In genomic region chr10:49256247-49256939, GRCm38 (mm10) we compare ENCODE assay signal across 12 mouse cellular contexts.
A peak's percentile ranks its signal among the peaks of the same experiment; 100 is the strongest.
DNase-seq lines count a peak whose midpoint lies in the region; ATAC-seq and TF ChIP-seq lines count a peak whose summit lies in the region.
"Had no signal": no experiment of that assay in that cellular context is flagged by ENCODE, and none has a peak within 500 bp of the region (broad histone marks: within the 10 kb centered on the region; RNA-seq: fewer than 3 reads in every experiment).

No protein-coding gene starts in this region.

- H3K4me2 ChIP-seq in limb, embryonic 14.5 days (replicated peaks; ENCODE audit: low read depth, low read length, severe bottlenecking) = no peak overlapping the region
- H3K4me2 ChIP-seq in forebrain, embryonic 11.5 days (ENCODE audit: low read depth, low read length, severe bottlenecking) = peak overlapping the region; percentile 18; the same call in 1 of the 2 replicates
- H3K4me2 ChIP-seq: lung, embryonic 14.5 days had no signal

- H3K9ac ChIP-seq in limb, embryonic 14.5 days (ENCODE audit: low read depth, low read length, severe bottlenecking) = no peak overlapping the region
- H3K9ac ChIP-seq in forebrain, embryonic 11.5 days (ENCODE audit: low read length) = 0 out of 2 replicates have a peak overlapping the region, but pooled peaks have one; percentile 27
- H3K9ac ChIP-seq: lung, embryonic 14.5 days had no signal

- WGBS in limb, embryonic 14.5 days = 22% methylated on average over 2 of the region's 2 CpGs
- 42% methylated on average over 2 of the region's 2 CpGs for WGBS in limb, embryonic 10.5 days
- 4% methylated on average over 2 of the region's 2 CpGs for WGBS in forebrain, embryonic 11.5 days
- WGBS in midbrain, embryonic 10.5 days = 7% methylated on average over 2 of the region's 2 CpGs

- TF ChIP-seq CTCF in gastrocnemius, adult 2 months (IDR thresholded peaks at IDR 0.05) = no peak

- no peak for TF ChIP-seq POLR2A in limb, embryonic 14.5 days (IDR thresholded peaks at IDR 0.05; ENCODE audit: borderline replicate concordance, extremely low read depth, insufficient read depth, insufficient read length)

- no peaks in the 10 kb centered on the region for H3K9me3 ChIP-seq in limb, embryonic 14.5 days (ENCODE audit: control insufficient read depth, low read length)
- H3K9me3 ChIP-seq in limb, embryonic 10.5 days (replicated peaks) = no peaks in the 10 kb centered on the region
- H3K9me3 ChIP-seq in forebrain, embryonic 11.5 days (ENCODE audit: control insufficient read depth, low read length) = no peaks in the 10 kb centered on the region
- H3K9me3 ChIP-seq in midbrain, embryonic 10.5 days (replicated peaks) = no peaks in the 10 kb centered on the region

- no peaks in the 10 kb centered on the region for H3K36me3 ChIP-seq in limb, embryonic 14.5 days (ENCODE audit: control insufficient read depth, insufficient read depth, low read length)
- no peaks in the 10 kb centered on the region for H3K36me3 ChIP-seq in limb, embryonic 10.5 days
- H3K36me3 ChIP-seq in forebrain, embryonic 11.5 days (ENCODE audit: control insufficient read depth, insufficient read depth, low read length) = no peaks in the 10 kb centered on the region
- no peaks in the 10 kb centered on the region for H3K36me3 ChIP-seq in midbrain, embryonic 10.5 days

- H3K4me3 ChIP-seq in limb, embryonic 14.5 days (replicated peaks; ENCODE audit: low read length) = no peak overlapping the region
- H3K4me3 ChIP-seq in limb, embryonic 10.5 days = no peak overlapping the region
- H3K4me3 ChIP-seq in forebrain, embryonic 11.5 days (ENCODE audit: low read depth, low read length) = no peak overlapping the region
- H3K4me3 ChIP-seq in midbrain, embryonic 10.5 days = peak overlapping the region; percentile 21
- no peak overlapping the region for H3K4me3 ChIP-seq in gastrocnemius, adult 2 months

- intact Hi-C loops in gastrocnemius, adult 2 months (cut with DNase I) = no loop called here

- H3K4me1 ChIP-seq in limb, embryonic 14.5 days (ENCODE audit: control insufficient read depth, insufficient read depth, low read length) = no peaks in the 10 kb centered on the region
- no peaks in the 10 kb centered on the region for H3K4me1 ChIP-seq in limb, embryonic 10.5 days
- 0 out of 2 replicates have a peak, but pooled peaks cover 2% of the 10 kb centered on the region for H3K4me1 ChIP-seq in forebrain, embryonic 11.5 days (replicated peaks; ENCODE audit: control insufficient read depth, insufficient read depth, low read length)
- H3K4me1 ChIP-seq in midbrain, embryonic 10.5 days = peaks cover 17% of the 10 kb centered on the region

- no peak overlapping the region for H3K27ac ChIP-seq in limb, embryonic 14.5 days (replicated peaks; ENCODE audit: low read depth, low read length)
- no peak overlapping the region for H3K27ac ChIP-seq in limb, embryonic 10.5 days
- peak overlapping the region; percentile 95 for H3K27ac ChIP-seq in forebrain, embryonic 11.5 days (ENCODE audit: low read depth, low read length)
- H3K27ac ChIP-seq in midbrain, embryonic 10.5 days (replicated peaks) = peak overlapping the region; percentile 81
- no peak overlapping the region for H3K27ac ChIP-seq in gastrocnemius, adult 2 months

- peak; percentile 3 for DNase-seq in limb, embryonic 14.5 days (ENCODE audit: low spot score)
- no peak for DNase-seq in limb, embryonic 10.5 days (ENCODE audit: low spot score)
- DNase-seq in forebrain, embryonic 11.5 days (ENCODE audit: low spot score) = peak; percentile 49
- DNase-seq in midbrain, embryonic 10.5 days (ENCODE audit: low spot score) = peak; percentile 34
- no peak for DNase-seq in gastrocnemius, adult 2 months
- no peak for DNase-seq in ovary, postnatal 10 days (ENCODE audit: low spot score)
- no peak for DNase-seq in cerebellum, adult 8-10 months
- no peak for DNase-seq in natural killer cell, adult 2 months (ENCODE audit: low spot score in 2 of 2)
- DNase-seq: cerebellum, adult 9-11 months; layer of hippocampus, postnatal 36 days; lung, embryonic 14.5 days had no signal

- peak; percentile 15; the same call in 1 of the 2 replicates for ATAC-seq in limb, embryonic 14.5 days (ENCODE audit: low FRiP score, low read depth)
- ATAC-seq in forebrain, embryonic 11.5 days (replicated peaks; ENCODE audit: low FRiP score) = peak; percentile 96
- ATAC-seq: intestine, postnatal 0 days had no signal

- H3K27me3 ChIP-seq in limb, embryonic 14.5 days (ENCODE audit: control insufficient read depth, insufficient read depth, low read length) = no peaks in the 10 kb centered on the region
- no peaks in the 10 kb centered on the region for H3K27me3 ChIP-seq in limb, embryonic 10.5 days (ENCODE audit: low read depth, poor library complexity, severe bottlenecking)
- no peaks in the 10 kb centered on the region for H3K27me3 ChIP-seq in forebrain, embryonic 11.5 days (ENCODE audit: control insufficient read depth, insufficient read depth, low read length)
- H3K27me3 ChIP-seq in midbrain, embryonic 10.5 days (ENCODE audit: low read depth, poor library complexity, severe bottlenecking) = no peaks in the 10 kb centered on the region

Comparison
In these comparisons a context has a peak if more than half of its experiments do, and no peak if none do; other contexts are left out.
1. DNase-seq: peak in limb, embryonic 14.5 days (single experiment), forebrain, embryonic 11.5 days (single experiment) and midbrain, embryonic 10.5 days (single experiment); none in limb, embryonic 10.5 days (single experiment), gastrocnemius, adult 2 months (single experiment), ovary, postnatal 10 days (single experiment), cerebellum, adult 8-10 months (single experiment) and natural killer cell, adult 2 months (0 of 2).
2. H3K27ac ChIP-seq: peak in forebrain, embryonic 11.5 days (single experiment) and midbrain, embryonic 10.5 days (single experiment); none in limb, embryonic 14.5 days (single experiment), limb, embryonic 10.5 days (single experiment) and gastrocnemius, adult 2 months (single experiment).